Mouse (Mus musculus) MEL (cell line): Measurements from ENCODE around the gene Gm20388.

Experiments used
- BHLHE40 ChIP-seq: IDR thresholded peaks from 2 replicates; pipeline ENCODE4 v1.6.1; 2012; ENCODE audit warnings: low read depth, mild to moderate bottlenecking, inconsistent platforms, low read length, improper control_type of control experiment, borderline replicate concordance
- CTCF ChIP-seq, 3 experiments: IDR thresholded peaks in 2 of 3; conservative IDR thresholded peaks in 1 of 3; 2 replicates each; pipeline ENCODE4 v1.5.1; 2011 to 2012; ENCODE audit warnings: low read length in 3 of 3, low read depth in 2 of 3, mild to moderate bottlenecking in 2 of 3, improper control_type of control experiment in 1 of 3, inconsistent platforms in 1 of 3, mixed read lengths in 1 of 3, moderate library complexity in 1 of 3; ENCODE audit not compliant: control insufficient read depth in 1 of 3, insufficient read depth in 1 of 3, poor library complexity in 1 of 3, severe bottlenecking in 1 of 3
- ETS1 ChIP-seq: IDR thresholded peaks from 2 replicates; pipeline ENCODE4 v1.6.1; 2012; ENCODE audit warnings: low read depth, mild to moderate bottlenecking, inconsistent platforms, low read length, improper control_type of control experiment, moderate library complexity
- GATA1 ChIP-seq: IDR thresholded peaks from 2 replicates; pipeline ENCODE4 v1.6.1; 2011; ENCODE audit warnings: low read depth, low read length, improper control_type of control experiment
- JUND ChIP-seq: IDR thresholded peaks from 2 replicates; pipeline ENCODE4 v1.6.1; 2011; ENCODE audit warnings: low read depth, mild to moderate bottlenecking, improper control_type of control experiment, low read length
- MAFK ChIP-seq: IDR thresholded peaks from 2 replicates; pipeline ENCODE4 v1.6.1; 2011; ENCODE audit warnings: low read depth, mild to moderate bottlenecking, low read length, improper control_type of control experiment, borderline replicate concordance
- MYC ChIP-seq: IDR thresholded peaks from 2 replicates; pipeline ENCODE4 v1.6.1; 2011; ENCODE audit warnings: low read depth, mild to moderate bottlenecking, low read length, improper control_type of control experiment, moderate library complexity
- POLR2A ChIP-seq, 2 experiments: IDR thresholded peaks; 2 replicates each; pipeline ENCODE4 v1.6.1; 2011 to 2012; ENCODE audit warnings: low read length in 2 of 2, mild to moderate bottlenecking in 2 of 2, control low read depth in 1 of 2, improper control_type of control experiment in 1 of 2, low read depth in 1 of 2, moderate library complexity in 1 of 2; ENCODE audit not compliant: control insufficient read depth in 1 of 2, insufficient read depth in 1 of 2, poor library complexity in 1 of 2
- RAD21 ChIP-seq: IDR thresholded peaks from 2 replicates; pipeline ENCODE4 v1.6.1; 2011; ENCODE audit warnings: mild to moderate bottlenecking, low read depth, low read length, improper control_type of control experiment
- TAL1 ChIP-seq: IDR thresholded peaks from 2 replicates; pipeline ENCODE4 v1.6.1; 2012; ENCODE audit warnings: mild to moderate bottlenecking, inconsistent platforms, low read length, moderate library complexity, mixed read lengths
- TBP ChIP-seq: IDR thresholded peaks from 2 replicates; pipeline ENCODE4 v1.8.0; 2011; ENCODE audit warnings: low read depth, low read length, improper control_type of control experiment
- UBTF ChIP-seq: IDR thresholded peaks from 2 replicates; pipeline ENCODE4 v1.6.1; 2012; ENCODE audit warnings: low read depth, mild to moderate bottlenecking, inconsistent platforms, low read length, improper control_type of control experiment, moderate library complexity, borderline replicate concordance; ENCODE audit not compliant: insufficient read depth

- TF ChIP-seq BHLHE40: no peak
- TF ChIP-seq ETS1: no peak
- no peak for TF ChIP-seq RAD21
- no peak for TF ChIP-seq CTCF (IDR thresholded peaks at IDR 0.05 in 2 of 3, conservative IDR thresholded peaks at IDR 0.05 in 1 of 3; ENCODE audit: control insufficient read depth in 1 of 3, insufficient read depth in 1 of 3, low read depth in 2 of 3, low read length in 3 of 3, poor library complexity in 1 of 3, severe bottlenecking in 1 of 3)
- TF ChIP-seq POLR2A (IDR thresholded peaks at IDR 0.05; ENCODE audit: control insufficient read depth in 1 of 2, insufficient read depth in 1 of 2, low read depth in 1 of 2, low read length in 2 of 2, poor library complexity in 1 of 2): no peak
- no peak for TF ChIP-seq TBP
- TF ChIP-seq GATA1: no peak
- no peak for TF ChIP-seq UBTF
- no peak for TF ChIP-seq TAL1
- no peak for TF ChIP-seq MYC
- TF ChIP-seq MAFK: no peak
- TF ChIP-seq JUND: no peak
These were observed 3438.4 kb downstream of the Gm20388 start for GRCm38 (mm10) chr8:123349073-123349472.
